Mouse (Mus musculus): ENCODE data around the gene Pgpep1l.

DNA sequence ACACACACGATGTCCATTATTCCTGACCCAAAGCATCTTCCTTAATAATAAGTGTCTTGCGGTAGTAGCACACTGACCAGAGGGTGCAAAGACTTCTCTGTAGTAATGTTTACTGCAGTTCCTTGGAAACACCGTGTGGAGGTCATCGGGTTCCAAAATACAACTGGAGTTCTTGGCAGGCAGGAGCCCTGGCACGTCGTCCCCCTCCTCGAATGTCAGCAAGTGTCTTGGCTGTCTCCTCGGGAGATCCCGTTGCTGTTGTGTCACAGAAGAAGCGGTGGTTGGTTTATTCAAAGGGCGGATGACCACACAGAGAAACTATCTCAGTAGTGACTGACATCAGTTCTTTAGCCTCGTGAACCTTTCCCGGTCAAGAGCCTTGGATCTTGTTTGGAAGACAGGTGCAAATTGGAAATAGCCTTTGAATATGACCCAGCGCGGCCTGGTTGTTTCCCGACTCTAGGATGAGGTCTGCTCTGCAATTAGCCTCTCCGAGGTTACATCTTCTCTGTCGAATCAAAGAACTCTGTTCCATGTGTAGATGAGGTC is 48.4 kb downstream of the Pgpep1l start:
- TF ChIP-seq POLR2A (IDR thresholded peaks at IDR 0.05; ENCODE audit: borderline replicate concordance, low read depth, low read length) (no peak), CTCF (IDR thresholded peaks at IDR 0.05; ENCODE audit: low read depth, low read length) (no peak)

Data from bone marrow macrophage, adult 2 months (primary cell).